Mouse (Mus musculus): ENCODE data around the gene Hspa12b. TPM values are rescaled to one million over a fixed set of nuclear protein-coding genes. Genes with fewer than 3 reads are reported as not detected.
A peak's percentile ranks its signal among the peaks of the same experiment; 100 is the strongest.
"Not testable (repeated sequence)": the region's sequence is repeated elsewhere in the genome, so short reads cannot be mapped to it uniquely, and the experiment has no call there.

The Hspa12b gene
- polyA plus RNA-seq, 1 experiment from 2014 or later, result 6.4 TPM

- not testable (repeated sequence) for H3K4me3 ChIP-seq; H3K9me3 ChIP-seq; H3K27ac ChIP-seq; DNase-seq (ENCODE audit: low spot score); H3K4me1 ChIP-seq (replicated peaks); H3K36me3 ChIP-seq; H3K27me3 ChIP-seq (ENCODE audit: insufficient read depth, poor library complexity, severe bottlenecking)
- 65% methylated on average over 4 of the region's 4 CpGs for WGBS
Observed at GRCm38 (mm10) chr2:131105061-131105460, 22.0 kb upstream of the Hspa12b start.

- WGBS, result 92% methylated on average over 5 of the region's 5 CpGs
- H3K4me1 ChIP-seq (replicated peaks), result no peaks in the 10 kb centered on the region
- H3K27me3 ChIP-seq (ENCODE audit: insufficient read depth, poor library complexity, severe bottlenecking), result no peaks in the 10 kb centered on the region
Observed at GRCm38 (mm10) chr2:131105989-131106388, 21.1 kb upstream of the Hspa12b start.

GRCm38 (mm10) chr2:131118968-131119574 lies 8.0 kb upstream of the Hspa12b start:
- no peak for DNase-seq (ENCODE audit: low spot score)
- H3K9me3 ChIP-seq, result no peaks in the 10 kb centered on the region
- H3K36me3 ChIP-seq, result no peaks in the 10 kb centered on the region
- H3K27me3 ChIP-seq (ENCODE audit: insufficient read depth, poor library complexity, severe bottlenecking), result no peaks in the 10 kb centered on the region
- no peaks in the 10 kb centered on the region for H3K4me1 ChIP-seq (replicated peaks)
- no peak overlapping the region for H3K27ac ChIP-seq
- H3K4me3 ChIP-seq, result no peak overlapping the region
- WGBS, result 79% methylated on average over 2 of the region's 2 CpGs

More at GRCm38 (mm10) chr2:131105989-131106388, 21.1 kb upstream of the Hspa12b start:
- Histone ChIP-seq H3K27ac (no peak overlapping the region), H3K36me3 (no peaks in the 10 kb centered on the region), H3K9me3 (no peaks in the 10 kb centered on the region), H3K4me3 (no peak overlapping the region)
- no peak for DNase-seq (ENCODE audit: low spot score)

- Histone ChIP-seq H3K36me3 (no peaks in the 10 kb centered on the region), H3K27ac (0 out of 2 replicates have a peak overlapping the region, but pooled peaks have one; percentile 24), H3K27me3 (ENCODE audit: insufficient read depth, poor library complexity, severe bottlenecking) (peaks cover 20% of the 10 kb centered on the region), H3K9me3 (no peaks in the 10 kb centered on the region), H3K4me1 (replicated peaks) (peaks cover 32% of the 10 kb centered on the region), H3K4me3 (no peak overlapping the region)
- WGBS, result 73% methylated on average over 3 of the region's 3 CpGs
- DNase-seq (ENCODE audit: low spot score), result no peak
Observed at GRCm38 (mm10) chr2:131124166-131124565, 2.9 kb upstream of the Hspa12b start.

- peaks cover 32% of the 10 kb centered on the region for H3K4me1 ChIP-seq (replicated peaks)
- 88% methylated on average over 9 of the region's 9 CpGs for WGBS
- peaks cover 20% of the 10 kb centered on the region for H3K27me3 ChIP-seq (ENCODE audit: insufficient read depth, poor library complexity, severe bottlenecking)
- peak overlapping the region; percentile 41; the same call in 1 of the 2 replicates for H3K27ac ChIP-seq
- no peaks in the 10 kb centered on the region for H3K36me3 ChIP-seq
- H3K9me3 ChIP-seq, result no peaks in the 10 kb centered on the region
- no peak for DNase-seq (ENCODE audit: low spot score)
- no peak overlapping the region for H3K4me3 ChIP-seq
Observed at GRCm38 (mm10) chr2:131125157-131125963, 1.7 kb upstream of the Hspa12b start.

- DNase-seq (ENCODE audit: low spot score), result no peak
- Histone ChIP-seq H3K27me3 (ENCODE audit: insufficient read depth, poor library complexity, severe bottlenecking) (peaks cover 20% of the 10 kb centered on the region), H3K27ac (peak overlapping the region; percentile 91), H3K36me3 (no peaks in the 10 kb centered on the region), H3K9me3 (no peaks in the 10 kb centered on the region), H3K4me3 (peak overlapping the region; percentile 59; the same call in 1 of the 2 replicates), H3K4me1 (replicated peaks) (peaks cover 32% of the 10 kb centered on the region)
- WGBS, result 38% methylated on average over 9 of the region's 9 CpGs
Observed at GRCm38 (mm10) chr2:131125964-131126815, 890 bp upstream of the Hspa12b start.

- H3K27ac ChIP-seq, result peak overlapping the region; percentile 91; the same call in 1 of the 2 replicates
- DNase-seq (ENCODE audit: low spot score), result no peak
- H3K9me3 ChIP-seq, result no peaks in the 10 kb centered on the region
- peaks cover 32% of the 10 kb centered on the region for H3K4me1 ChIP-seq (replicated peaks)
- WGBS, result 87% methylated on average over 5 of the region's 5 CpGs
- peak overlapping the region; percentile 59 for H3K4me3 ChIP-seq
- H3K27me3 ChIP-seq (ENCODE audit: insufficient read depth, poor library complexity, severe bottlenecking), result peaks cover 20% of the 10 kb centered on the region
- no peaks in the 10 kb centered on the region for H3K36me3 ChIP-seq
Observed at GRCm38 (mm10) chr2:131128211-131128610, 1.1 kb downstream of the Hspa12b start.

GRCm38 (mm10) chr2:131128636-131129157 lies 1.6 kb downstream of the Hspa12b start:
- Histone ChIP-seq H3K4me1 (replicated peaks) (peaks cover 32% of the 10 kb centered on the region), H3K27ac (no peak overlapping the region), H3K36me3 (no peaks in the 10 kb centered on the region), H3K4me3 (peak overlapping the region; percentile 59), H3K27me3 (ENCODE audit: insufficient read depth, poor library complexity, severe bottlenecking) (peaks cover 20% of the 10 kb centered on the region), H3K9me3 (no peaks in the 10 kb centered on the region)
- DNase-seq (ENCODE audit: low spot score), result no peak
- 86% methylated on average over 3 of the region's 3 CpGs for WGBS

- WGBS, result 80% methylated on average over 5 of the region's 5 CpGs
- no peak for DNase-seq (ENCODE audit: low spot score)
- Histone ChIP-seq H3K27me3 (ENCODE audit: insufficient read depth, poor library complexity, severe bottlenecking) (peaks cover 20% of the 10 kb centered on the region), H3K4me3 (no peak overlapping the region), H3K27ac (no peak overlapping the region), H3K36me3 (0 out of 2 replicates have a peak, but pooled peaks cover 3% of the 10 kb centered on the region), H3K9me3 (no peaks in the 10 kb centered on the region), H3K4me1 (replicated peaks) (peaks cover 37% of the 10 kb centered on the region)
Observed at GRCm38 (mm10) chr2:131129836-131130235, 2.8 kb downstream of the Hspa12b start.

- no peak for DNase-seq (ENCODE audit: low spot score)
- 89% methylated on average over 2 of the region's 2 CpGs for WGBS
- Histone ChIP-seq H3K4me1 (replicated peaks) (peaks cover 41% of the 10 kb centered on the region), H3K27me3 (ENCODE audit: insufficient read depth, poor library complexity, severe bottlenecking) (peaks cover 16% of the 10 kb centered on the region), H3K36me3 (0 out of 2 replicates have a peak, but pooled peaks cover 3% of the 10 kb centered on the region), H3K27ac (no peak overlapping the region), H3K9me3 (no peaks in the 10 kb centered on the region), H3K4me3 (no peak overlapping the region)
Observed at GRCm38 (mm10) chr2:131130849-131131248, 3.8 kb downstream of the Hspa12b start.

GRCm38 (mm10) chr2:131132111-131132888 lies 5.2 kb downstream of the Hspa12b start:
- peaks cover 27% of the 10 kb centered on the region for H3K4me1 ChIP-seq (replicated peaks)
- no peak overlapping the region for H3K27ac ChIP-seq
- H3K9me3 ChIP-seq, result no peaks in the 10 kb centered on the region
- DNase-seq (ENCODE audit: low spot score), result no peak
- 0 out of 2 replicates have a peak, but pooled peaks cover 3% of the 10 kb centered on the region for H3K36me3 ChIP-seq
- no peak overlapping the region for H3K4me3 ChIP-seq
- H3K27me3 ChIP-seq (ENCODE audit: insufficient read depth, poor library complexity, severe bottlenecking), result peaks cover 9% of the 10 kb centered on the region
- 86% methylated on average over 10 of the region's 10 CpGs for WGBS
